Mouse (Mus musculus): ENCODE measurements around the gene Tmem132b.

GRCm38 (mm10) chr5:125728521-125728920 is 196.9 kb downstream of the Tmem132b start:
- no peak for TF ChIP-seq CTCF (IDR thresholded peaks at IDR 0.05; ENCODE audit: low read depth)
- no peak for TF ChIP-seq EP300 (optimal IDR thresholded peaks at IDR 0.05)

All from stomach, postnatal 0 days (tissue).